Mouse (Mus musculus): ENCODE data around the gene Dlg5.

DNA sequence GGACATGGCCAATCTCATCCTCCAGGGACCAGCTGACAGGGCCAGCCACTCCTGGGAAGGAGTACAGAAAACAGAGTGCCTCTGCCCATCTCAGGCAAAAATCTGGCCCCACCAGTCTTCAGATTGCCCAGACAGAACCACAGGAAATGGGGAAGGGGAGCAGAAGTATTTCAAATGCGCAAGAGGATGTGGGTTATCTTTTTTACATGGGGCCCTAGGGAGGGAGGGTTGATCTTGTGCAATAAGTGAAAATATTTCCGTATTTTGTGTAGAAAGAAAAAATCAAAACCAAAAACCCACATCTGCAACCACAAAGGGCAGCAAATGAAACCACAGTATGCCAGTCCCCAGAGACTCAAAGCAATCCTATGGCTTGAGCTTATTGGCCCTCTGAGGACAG is 32.4 kb downstream of the Dlg5 start:
- TF ChIP-seq CTCF (IDR thresholded peaks at IDR 0.05; ENCODE audit: low read depth) (no peak), EP300 (IDR thresholded peaks at IDR 0.05; ENCODE audit: low read depth) (no peak)
